Mouse (Mus musculus) stomach, embryonic 15.5 days (tissue): ENCODE data around the gene Adgrv1. TPM values are rescaled to one million over a fixed set of nuclear protein-coding genes. Genes with fewer than 3 reads are reported as not detected.
"Not testable (repeated sequence)": the region's sequence is repeated elsewhere in the genome, so short reads cannot be mapped to it uniquely, and the experiment has no call there.

Source experiments
- ATAC-seq: fragments of 200-750 bp; cut with Nextera tagmentation; 2 replicates; pipeline ENCODE4 v1.8.0; 2017; ENCODE audit warnings: low read depth, moderate number of reproducible peaks, moderate TSS enrichment; ENCODE audit not compliant: insufficient read depth, low FRiP score
- H3K27ac ChIP-seq: fragments of 300-500 bp; sonication (generic); 2 replicates; pipeline ENCODE4 v1.5.1; 2015; ENCODE audit warnings: mild to moderate bottlenecking, inconsistent platforms
- H3K27me3 ChIP-seq: fragments of 300-500 bp; sonication (generic); replicated peaks from 2 replicates; pipeline ENCODE4 v1.6.1; 2015; ENCODE audit warnings: inconsistent platforms
- H3K36me3 ChIP-seq: fragments of 300-500 bp; sonication (generic); 2 replicates; pipeline ENCODE4 v1.6.1; 2015; ENCODE audit warnings: inconsistent platforms
- H3K4me1 ChIP-seq: fragments of 300-500 bp; sonication (generic); 2 replicates; pipeline ENCODE4 v1.6.1; 2015; ENCODE audit warnings: inconsistent platforms
- H3K4me2 ChIP-seq: fragments of 300-500 bp; sonication (generic); 2 replicates; pipeline ENCODE4 v1.6.1; 2015; ENCODE audit warnings: mild to moderate bottlenecking, inconsistent platforms
- H3K4me3 ChIP-seq: fragments of 300-500 bp; sonication (generic); replicated peaks from 2 replicates; pipeline ENCODE4 v1.5.1; 2015; ENCODE audit warnings: inconsistent platforms
- H3K9ac ChIP-seq: fragments of 300-500 bp; sonication (generic); 2 replicates; pipeline ENCODE4 v1.6.1; 2015; ENCODE audit warnings: inconsistent platforms
- H3K9me3 ChIP-seq: fragments of 300-500 bp; sonication (generic); 2 replicates; pipeline ENCODE4 v1.6.1; 2016; ENCODE audit warnings: inconsistent platforms
- WGBS: fragments of 180-500 bp; shearing (Covaris S2); methylation state at CpG from one replicate; pipeline ENCODE4 v1.1.7; 2015; 5-methylcytosine and 5-hydroxymethylcytosine counted together
- polyA plus RNA-seq: library from polyadenylated mRNA; unstranded; fragments of >200 nt; fragmentation: Nextera tagmentation; extraction: Ambion mirVana; gene quantifications from 2 replicates; pipeline ENCODE4 v1.2.1, GENCODE M21; 2015

The Adgrv1 gene
- polyA plus RNA-seq, 1 experiment from 2014 or later = 1.1 TPM

DNA sequence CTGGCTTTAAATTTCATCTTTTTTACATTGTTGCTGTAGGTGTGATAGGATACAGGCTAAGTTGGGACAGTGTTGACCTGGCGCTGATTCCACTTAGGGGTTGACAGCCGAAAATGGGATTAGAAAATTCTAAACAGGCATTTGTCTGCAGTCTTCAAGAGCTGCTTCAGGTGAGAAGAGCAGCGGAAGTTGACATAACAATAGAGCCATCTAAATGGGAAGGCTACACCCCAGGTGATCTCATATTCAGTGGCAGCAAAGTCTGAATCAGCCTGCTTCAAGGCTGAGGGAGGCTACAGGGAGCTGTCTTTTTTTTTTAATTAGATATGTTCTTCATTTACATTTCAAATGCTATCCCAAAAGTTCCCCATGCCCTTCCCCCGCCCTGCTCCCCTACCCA is 365.5 kb downstream of the Adgrv1 start:
- not testable (repeated sequence) for H3K9me3 ChIP-seq, H3K4me1 ChIP-seq, H3K4me3 ChIP-seq, H3K36me3 ChIP-seq, H3K9ac ChIP-seq, ATAC-seq, H3K4me2 ChIP-seq, H3K27ac ChIP-seq, H3K27me3 ChIP-seq
- WGBS = 76% methylated on average over 4 of the region's 4 CpGs

GRCm38 (mm10) chr13:81264465-81264864 is 368.5 kb downstream of the Adgrv1 start:
- no peak overlapping the region for H3K4me2 ChIP-seq
- WGBS = 76% methylated on average over 1 of the region's 1 CpGs
- ATAC-seq = no peak

DNA sequence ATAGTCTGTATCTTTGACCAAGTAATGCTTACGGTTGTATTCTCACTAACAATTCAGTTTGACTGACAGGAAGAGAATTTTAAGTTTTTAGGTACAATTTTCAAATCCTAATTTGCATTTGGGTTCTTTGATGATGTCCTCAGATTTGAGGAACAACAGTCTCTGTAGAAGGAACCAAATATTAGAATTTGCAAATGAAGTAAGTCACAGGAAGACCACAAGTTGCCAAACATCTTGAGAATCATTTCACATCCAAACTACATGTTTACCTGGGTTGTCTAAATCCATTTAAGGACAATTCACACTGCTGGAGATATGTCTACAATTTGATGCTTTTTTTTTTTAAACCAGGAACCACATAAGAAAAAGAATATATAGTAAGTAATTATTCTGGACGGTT is 391.8 kb downstream of the Adgrv1 start:
- H3K4me1 ChIP-seq = no peaks in the 10 kb centered on the region
- H3K27me3 ChIP-seq = no peaks in the 10 kb centered on the region
- 95% methylated on average over 2 of the region's 2 CpGs for WGBS
- no peaks in the 10 kb centered on the region for H3K36me3 ChIP-seq
- no peak overlapping the region for H3K27ac ChIP-seq
- H3K4me2 ChIP-seq = no peak overlapping the region
- H3K4me3 ChIP-seq = no peak overlapping the region
- ATAC-seq = no peak
- no peak overlapping the region for H3K9ac ChIP-seq
- no peaks in the 10 kb centered on the region for H3K9me3 ChIP-seq

More at GRCm38 (mm10) chr13:81264465-81264864, 368.5 kb downstream of the Adgrv1 start:
- Histone ChIP-seq H3K4me1 (no peaks in the 10 kb centered on the region), H3K27ac (no peak overlapping the region), H3K9ac (no peak overlapping the region), H3K4me3 (no peak overlapping the region), H3K9me3 (no peaks in the 10 kb centered on the region), H3K27me3 (no peaks in the 10 kb centered on the region), H3K36me3 (no peaks in the 10 kb centered on the region)

GRCm38 (mm10) chr13:81239836-81240235 is 393.1 kb downstream of the Adgrv1 start:
- H3K4me3 ChIP-seq = no peak overlapping the region
- no peaks in the 10 kb centered on the region for H3K4me1 ChIP-seq
- ATAC-seq = no peak
- no peaks in the 10 kb centered on the region for H3K36me3 ChIP-seq
- H3K9me3 ChIP-seq = no peaks in the 10 kb centered on the region
- WGBS = 93% methylated on average over 10 of the region's 10 CpGs
- no peak overlapping the region for H3K27ac ChIP-seq
- no peak overlapping the region for H3K9ac ChIP-seq
- H3K4me2 ChIP-seq = no peak overlapping the region
- H3K27me3 ChIP-seq = no peaks in the 10 kb centered on the region

GRCm38 (mm10) chr13:81239427-81239826 is 393.5 kb downstream of the Adgrv1 start:
- Histone ChIP-seq H3K9ac (no peak overlapping the region), H3K27ac (no peak overlapping the region), H3K36me3 (no peaks in the 10 kb centered on the region), H3K4me2 (no peak overlapping the region), H3K9me3 (no peaks in the 10 kb centered on the region), H3K27me3 (no peaks in the 10 kb centered on the region), H3K4me1 (no peaks in the 10 kb centered on the region), H3K4me3 (no peak overlapping the region)
- WGBS = 83% methylated on average over 3 of the region's 3 CpGs
- ATAC-seq = no peak

GRCm38 (mm10) chr13:81238855-81239254 is 394.1 kb downstream of the Adgrv1 start:
- 77% methylated on average over 7 of the region's 7 CpGs for WGBS
- ATAC-seq = no peak
- no peaks in the 10 kb centered on the region for H3K36me3 ChIP-seq

DNA sequence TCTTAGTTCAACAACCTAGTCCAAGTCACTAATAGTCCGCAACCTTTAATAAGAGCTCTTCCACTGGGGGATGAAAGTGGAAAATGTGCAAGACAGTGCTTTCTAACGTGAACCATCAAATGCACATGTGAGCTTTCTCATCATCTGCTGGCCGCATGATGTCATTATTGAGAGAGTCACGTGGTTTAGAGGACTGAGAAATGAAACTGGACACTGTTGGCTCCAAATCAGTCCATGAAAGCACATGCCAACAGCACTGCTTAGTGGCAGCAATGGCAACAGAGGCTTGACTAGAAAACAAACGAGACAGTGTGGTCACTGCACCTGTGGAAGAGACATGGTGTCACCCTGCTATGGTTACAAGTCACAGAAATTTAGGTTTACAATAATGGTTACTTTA is 395.0 kb downstream of the Adgrv1 start:
- no peaks in the 10 kb centered on the region for H3K36me3 ChIP-seq
- 73% methylated on average over 5 of the region's 5 CpGs for WGBS
- no peak for ATAC-seq

More at GRCm38 (mm10) chr13:81238855-81239254, 394.1 kb downstream of the Adgrv1 start:
- no peaks in the 10 kb centered on the region for H3K4me1 ChIP-seq
- no peaks in the 10 kb centered on the region for H3K9me3 ChIP-seq
- H3K4me2 ChIP-seq = no peak overlapping the region
- H3K9ac ChIP-seq = no peak overlapping the region
- no peaks in the 10 kb centered on the region for H3K27me3 ChIP-seq
- H3K27ac ChIP-seq = no peak overlapping the region
- no peak overlapping the region for H3K4me3 ChIP-seq

DNA sequence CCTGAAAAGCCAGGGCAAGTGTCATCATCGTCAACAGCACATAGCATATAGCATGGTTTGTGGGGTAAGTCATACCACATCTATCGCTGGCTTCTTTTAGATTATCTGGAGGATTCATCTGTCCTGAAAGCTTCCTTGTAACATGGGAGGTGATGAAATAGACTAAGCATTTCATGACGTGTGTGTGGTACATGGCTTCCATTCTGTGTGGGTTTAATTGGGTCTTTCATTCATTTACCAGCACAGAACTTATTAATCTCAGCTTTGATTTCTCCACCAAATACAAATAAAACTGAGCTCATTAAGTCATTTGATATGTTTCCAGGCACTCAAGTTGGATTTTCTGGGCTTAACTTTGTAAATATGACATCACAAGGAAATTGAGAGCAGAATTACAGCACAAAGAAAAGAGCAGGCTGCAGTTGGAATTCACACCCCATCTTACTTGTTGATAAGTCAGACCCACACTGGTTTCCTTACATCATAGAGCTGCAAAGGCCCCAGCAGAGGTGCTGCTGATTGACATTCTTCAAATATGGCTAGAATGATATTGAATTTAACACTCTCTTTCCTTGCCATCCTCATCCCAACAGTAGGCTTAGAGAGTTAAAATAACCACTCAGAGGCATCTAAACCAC is 396.1 kb downstream of the Adgrv1 start:
- Histone ChIP-seq H3K9ac (no peak overlapping the region), H3K4me3 (no peak overlapping the region), H3K27me3 (no peaks in the 10 kb centered on the region), H3K36me3 (no peaks in the 10 kb centered on the region), H3K27ac (no peak overlapping the region; the same call in 1 of the 2 replicates), H3K4me1 (no peaks in the 10 kb centered on the region), H3K4me2 (no peak overlapping the region), H3K9me3 (no peaks in the 10 kb centered on the region)
- no peak for ATAC-seq
- 69% methylated on average over 3 of the region's 3 CpGs for WGBS

More for the DNA sequence above, 395.0 kb downstream of the Adgrv1 start:
- Histone ChIP-seq H3K9ac (no peak overlapping the region), H3K27ac (no peak overlapping the region), H3K27me3 (no peaks in the 10 kb centered on the region), H3K9me3 (no peaks in the 10 kb centered on the region), H3K4me3 (no peak overlapping the region), H3K4me2 (no peak overlapping the region), H3K4me1 (no peaks in the 10 kb centered on the region)

- no peaks in the 10 kb centered on the region for H3K36me3 ChIP-seq
- H3K4me1 ChIP-seq = no peaks in the 10 kb centered on the region
- no peak overlapping the region for H3K27ac ChIP-seq
- no peak for ATAC-seq
- no peaks in the 10 kb centered on the region for H3K27me3 ChIP-seq
- 65% methylated on average over 2 of the region's 2 CpGs for WGBS
- no peak overlapping the region for H3K4me3 ChIP-seq
- no peaks in the 10 kb centered on the region for H3K9me3 ChIP-seq
- H3K9ac ChIP-seq = no peak overlapping the region
- H3K4me2 ChIP-seq = no peak overlapping the region
These were observed 398.9 kb downstream of the Adgrv1 start for GRCm38 (mm10) chr13:81234031-81234430.

DNA sequence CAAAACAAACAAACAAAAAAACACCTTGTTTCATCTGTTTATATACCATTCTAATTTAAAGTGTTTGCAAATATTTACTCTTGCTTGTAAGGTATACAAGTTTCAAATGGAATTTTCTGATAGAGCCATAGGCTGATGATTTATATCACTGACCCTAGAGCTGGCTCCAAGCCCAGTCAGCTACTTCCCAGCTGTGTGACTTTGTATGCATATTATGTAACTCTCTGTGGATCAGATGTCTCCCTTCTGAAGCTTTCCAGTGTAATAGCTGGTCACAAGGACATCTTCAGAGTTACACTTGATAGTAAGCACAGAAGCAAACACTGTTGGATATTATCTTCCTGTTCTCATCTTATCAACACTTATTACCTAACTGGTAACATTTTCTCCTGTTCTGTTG is 400.1 kb downstream of the Adgrv1 start:
- ATAC-seq = peak; percentile 59; the same call in 1 of the 2 replicates
- Histone ChIP-seq H3K4me1 (no peaks in the 10 kb centered on the region), H3K36me3 (no peaks in the 10 kb centered on the region), H3K27ac (no peak overlapping the region), H3K9ac (no peak overlapping the region), H3K9me3 (no peaks in the 10 kb centered on the region), H3K4me3 (no peak overlapping the region), H3K4me2 (no peak overlapping the region), H3K27me3 (no peaks in the 10 kb centered on the region)

DNA sequence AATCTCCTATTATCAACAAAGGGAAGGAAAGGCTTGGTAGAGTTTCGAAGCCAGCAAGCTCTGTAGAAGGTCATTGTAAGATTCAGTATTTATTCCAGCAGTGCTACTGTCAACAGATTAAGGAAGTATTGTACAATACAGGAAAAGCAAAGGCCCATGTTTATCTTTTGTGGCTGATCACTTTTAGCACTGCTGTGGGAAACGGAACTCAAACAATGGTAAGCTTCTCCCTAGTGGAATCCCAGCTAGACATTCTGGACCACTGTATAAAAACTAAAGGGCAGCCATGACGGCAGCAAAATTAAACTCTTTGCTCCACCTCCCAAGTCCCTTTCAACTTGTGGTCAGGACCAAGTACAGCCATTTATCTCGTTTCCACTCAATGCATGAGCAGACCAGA is 402.8 kb downstream of the Adgrv1 start:
- H3K4me3 ChIP-seq = no peak overlapping the region
- no peak for ATAC-seq
- no peak overlapping the region for H3K9ac ChIP-seq
- peak overlapping the region; percentile 0; the same call in 1 of the 2 replicates for H3K27ac ChIP-seq
- no peaks in the 10 kb centered on the region for H3K4me1 ChIP-seq
- H3K4me2 ChIP-seq = no peak overlapping the region
- WGBS = 54% methylated on average over 4 of the region's 4 CpGs
- H3K27me3 ChIP-seq = no peaks in the 10 kb centered on the region
- no peaks in the 10 kb centered on the region for H3K9me3 ChIP-seq
- H3K36me3 ChIP-seq = no peaks in the 10 kb centered on the region

GRCm38 (mm10) chr13:81223768-81224167 is 409.2 kb downstream of the Adgrv1 start:
- Histone ChIP-seq H3K4me2 (no peak overlapping the region), H3K9me3 (no peaks in the 10 kb centered on the region), H3K27me3 (no peaks in the 10 kb centered on the region), H3K36me3 (no peaks in the 10 kb centered on the region), H3K4me3 (no peak overlapping the region), H3K27ac (no peak overlapping the region), H3K4me1 (no peaks in the 10 kb centered on the region), H3K9ac (no peak overlapping the region)
- ATAC-seq = no peak
- WGBS = 65% methylated on average over 3 of the region's 3 CpGs

DNA sequence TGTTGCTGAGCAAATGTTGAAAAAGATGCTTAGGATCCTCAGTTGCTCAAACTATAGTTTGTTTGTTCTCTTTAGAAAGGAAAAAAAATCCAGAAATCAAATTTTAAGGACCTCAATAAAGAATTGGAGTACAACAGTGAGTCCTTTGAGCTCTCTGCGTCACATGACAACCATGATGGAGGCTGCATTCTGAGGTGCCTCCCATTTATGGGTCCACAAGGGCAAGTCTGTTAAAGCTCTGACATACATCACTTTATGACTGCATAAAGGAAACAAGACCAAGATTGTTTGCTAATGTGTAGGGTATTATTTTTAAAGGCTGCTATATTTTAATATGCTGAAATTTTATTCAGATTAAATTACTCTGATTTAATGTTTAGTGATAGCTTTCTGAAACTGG is 410.6 kb downstream of the Adgrv1 start:
- H3K9me3 ChIP-seq = no peaks in the 10 kb centered on the region
- H3K4me1 ChIP-seq = no peaks in the 10 kb centered on the region
- 87% methylated on average over 1 of the region's 1 CpGs for WGBS
- H3K27ac ChIP-seq = no peak overlapping the region
- H3K9ac ChIP-seq = no peak overlapping the region
- no peaks in the 10 kb centered on the region for H3K27me3 ChIP-seq
- H3K4me2 ChIP-seq = no peak overlapping the region
- H3K36me3 ChIP-seq = no peaks in the 10 kb centered on the region
- H3K4me3 ChIP-seq = no peak overlapping the region
- ATAC-seq = peak; percentile 31; the same call in 1 of the 2 replicates
